Mouse (Mus musculus) embryonic facial prominence, embryonic 10.5 days (tissue): ENCODE results near the gene Gstm2. TPM values are rescaled to one million over a fixed set of nuclear protein-coding genes. Genes with fewer than 3 reads are reported as not detected.
"Not testable (repeated sequence)": the region's sequence is repeated elsewhere in the genome, so short reads cannot be mapped to it uniquely, and the experiment has no call there.

Experiments used
- DNase-seq: peaks from one replicate; pipeline ENCODE4 v3.0.0-alpha.2; 2017; ENCODE audit warnings: low spot score
- H3K27ac ChIP-seq: fragments of 300-500 bp; sonication (generic); replicated peaks from 2 replicates; pipeline ENCODE4 v1.5.1; 2016; ENCODE audit warnings: mild to moderate bottlenecking
- H3K27me3 ChIP-seq: fragments of 300-500 bp; sonication (generic); replicated peaks from 2 replicates; pipeline ENCODE4 v1.6.1; 2016; ENCODE audit warnings: low read depth, mild to moderate bottlenecking; ENCODE audit not compliant: poor library complexity, severe bottlenecking
- H3K36me3 ChIP-seq: fragments of 300-500 bp; sonication (generic); replicated peaks from 2 replicates; pipeline ENCODE4 v1.6.1; 2016; ENCODE audit warnings: mild to moderate bottlenecking, moderate library complexity
- H3K4me1 ChIP-seq: fragments of 300-500 bp; sonication (generic); 2 replicates; pipeline ENCODE4 v1.6.1; 2016
- H3K4me3 ChIP-seq: fragments of 300-500 bp; sonication (generic); 2 replicates; pipeline ENCODE4 v1.5.1; 2016; ENCODE audit warnings: mild to moderate bottlenecking, moderate library complexity
- H3K9me3 ChIP-seq: fragments of 300-500 bp; sonication (generic); 2 replicates; pipeline ENCODE4 v1.6.1; 2016; ENCODE audit warnings: mild to moderate bottlenecking
- WGBS: fragments of 180-500 bp; shearing (Covaris S2); methylation state at CpG from one replicate; pipeline ENCODE4 v1.1.7; 2016; 5-methylcytosine and 5-hydroxymethylcytosine counted together
- polyA plus RNA-seq: library from polyadenylated mRNA; unstranded; fragments of >200 nt; fragmentation: Nextera tagmentation; extraction: Ambion mirVana; gene quantifications from 2 replicates; pipeline ENCODE4 v1.2.1, GENCODE M21; 2016

Gene Gstm2
- polyA plus RNA-seq, 1 experiment from 2014 or later = 21.0 TPM

DNA sequence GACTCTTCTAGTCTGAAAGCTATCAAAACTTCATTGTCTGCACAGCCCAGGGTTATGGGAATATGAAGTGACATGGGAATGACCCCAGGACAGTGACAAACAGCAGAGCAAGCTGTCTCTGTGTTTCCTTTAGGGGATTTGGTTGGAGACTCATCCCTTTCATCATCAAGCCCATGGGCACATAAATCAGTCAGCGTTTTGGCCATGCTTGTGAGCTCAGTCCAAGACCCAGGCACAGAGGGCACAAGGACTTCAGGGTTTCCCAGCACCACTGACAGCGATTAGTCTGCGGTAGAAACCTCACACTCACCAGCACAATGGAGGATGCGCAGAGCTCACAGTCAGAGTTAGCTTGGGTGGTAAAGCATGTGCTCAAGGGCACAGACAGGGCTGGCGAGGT lies 32.3 kb downstream of the Gstm2 start:
- peaks cover 8% of the 10 kb centered on the region; the same call in 1 of the 2 replicates for H3K4me1 ChIP-seq
- no peak for DNase-seq
- H3K4me3 ChIP-seq = no peak overlapping the region
- no peaks in the 10 kb centered on the region for H3K9me3 ChIP-seq
- H3K27me3 ChIP-seq = peaks cover 3% of the 10 kb centered on the region; the same call in 1 of the 2 replicates
- H3K27ac ChIP-seq = no peak overlapping the region
- WGBS = 86% methylated on average over 5 of the region's 5 CpGs
- H3K36me3 ChIP-seq = no peaks in the 10 kb centered on the region

DNA sequence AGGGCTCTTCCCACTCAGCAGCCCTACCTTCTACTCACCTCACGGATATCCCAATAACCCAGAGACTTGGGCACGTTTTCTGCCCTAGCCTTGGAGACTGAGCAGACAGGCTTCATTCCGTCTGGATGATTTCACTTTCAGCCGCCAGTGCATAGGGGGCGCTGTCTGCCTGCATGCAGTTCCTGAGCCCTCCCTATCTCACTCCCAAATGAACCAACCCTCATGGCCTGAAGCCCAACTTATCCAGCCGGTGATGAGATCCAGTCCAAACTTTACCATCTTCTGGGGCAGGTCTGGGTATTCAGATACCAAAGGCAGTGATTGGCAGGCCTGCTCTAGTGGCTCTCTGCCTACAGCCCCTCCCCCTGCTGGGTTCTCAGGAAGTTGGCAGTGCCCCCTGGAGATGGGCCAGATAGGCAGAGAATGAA lies 32.9 kb downstream of the Gstm2 start:
- 14% methylated on average over 6 of the region's 6 CpGs for WGBS
- H3K4me3 ChIP-seq = no peak overlapping the region
- peaks cover 5% of the 10 kb centered on the region; the same call in 1 of the 2 replicates for H3K4me1 ChIP-seq
- no peak overlapping the region for H3K27ac ChIP-seq
- peaks cover under 1% of the 10 kb centered on the region; the same call in 1 of the 2 replicates for H3K27me3 ChIP-seq
- no peaks in the 10 kb centered on the region for H3K36me3 ChIP-seq
- H3K9me3 ChIP-seq = no peaks in the 10 kb centered on the region
- peak; percentile 52 for DNase-seq

DNA sequence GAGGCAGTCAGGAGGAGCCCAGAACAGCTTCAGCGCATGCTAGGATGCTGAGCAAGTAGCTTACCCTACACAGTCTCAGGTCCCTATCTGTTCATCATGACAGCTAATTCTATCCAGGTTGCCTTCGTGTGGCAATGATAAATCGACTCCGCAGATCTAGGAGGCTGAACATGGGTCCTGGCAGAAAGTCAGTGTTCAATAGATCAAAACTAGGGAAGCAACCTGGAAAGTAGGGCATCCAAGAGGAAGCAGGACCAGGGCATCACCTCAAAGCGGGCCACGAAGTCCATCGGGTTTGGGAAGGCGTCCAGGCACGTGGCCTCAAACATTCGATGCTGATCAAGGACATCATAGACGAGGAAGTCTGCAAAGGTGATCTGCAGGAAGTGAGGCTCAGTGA lies 35.7 kb downstream of the Gstm2 start:
- no peak for DNase-seq
- H3K4me3 ChIP-seq = no peak overlapping the region
- no peaks in the 10 kb centered on the region for H3K9me3 ChIP-seq
- H3K27ac ChIP-seq = no peak overlapping the region
- H3K36me3 ChIP-seq = no peaks in the 10 kb centered on the region
- 89% methylated on average over 11 of the region's 11 CpGs for WGBS
- H3K4me1 ChIP-seq = peaks cover 4% of the 10 kb centered on the region; the same call in 1 of the 2 replicates
- no peaks in the 10 kb centered on the region; the same call in 1 of the 2 replicates for H3K27me3 ChIP-seq

DNA sequence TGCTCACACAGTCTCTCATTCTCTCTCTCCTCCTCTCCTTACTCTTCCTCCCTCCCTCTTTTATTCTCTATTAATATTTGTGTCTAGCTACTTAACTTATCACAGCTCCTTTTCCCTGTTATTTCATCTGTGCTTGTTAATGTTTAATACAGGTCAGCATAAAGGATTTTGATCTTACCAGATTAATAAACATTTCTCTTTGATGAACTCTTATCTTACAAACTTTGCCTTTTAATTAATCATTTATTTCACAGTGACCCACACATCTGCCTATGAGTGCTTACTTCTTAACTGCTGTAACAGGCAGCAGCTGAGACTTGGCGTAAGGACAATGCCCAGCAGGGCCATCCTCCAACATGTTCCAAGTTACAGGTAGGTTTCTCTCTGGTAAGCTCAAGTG lies 36.8 kb downstream of the Gstm2 start:
- 92% methylated on average over 1 of the region's 1 CpGs for WGBS
- not testable (repeated sequence) for H3K4me3 ChIP-seq, H3K27ac ChIP-seq, H3K4me1 ChIP-seq, H3K27me3 ChIP-seq, H3K9me3 ChIP-seq, H3K36me3 ChIP-seq, DNase-seq

DNA sequence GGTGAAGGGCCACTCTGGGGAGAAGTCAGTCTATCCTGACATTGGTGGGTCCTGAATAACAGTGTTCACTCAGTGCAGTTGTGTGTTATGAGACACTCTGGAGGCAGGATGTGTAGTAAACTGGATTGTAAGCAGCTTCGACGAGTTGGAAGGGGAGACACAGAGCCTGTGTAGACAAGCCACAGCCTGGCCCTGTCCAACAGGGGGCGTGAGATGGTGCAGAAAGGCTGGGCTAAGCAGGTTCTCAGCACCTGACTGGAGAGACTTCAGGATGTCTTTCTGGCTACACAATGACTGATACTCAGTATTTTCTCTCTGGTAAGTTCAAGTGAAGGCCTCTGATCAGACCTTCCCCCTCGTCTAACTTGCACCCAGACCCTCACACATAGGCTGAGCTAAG lies 40.5 kb downstream of the Gstm2 start:
- no peaks in the 10 kb centered on the region for H3K9me3 ChIP-seq
- no peak overlapping the region for H3K27ac ChIP-seq
- peaks cover 16% of the 10 kb centered on the region for H3K4me1 ChIP-seq
- no peak for DNase-seq
- WGBS = 47% methylated on average over 4 of the region's 4 CpGs
- no peak overlapping the region for H3K4me3 ChIP-seq
- no peaks in the 10 kb centered on the region for H3K27me3 ChIP-seq
- H3K36me3 ChIP-seq = no peaks in the 10 kb centered on the region

DNA sequence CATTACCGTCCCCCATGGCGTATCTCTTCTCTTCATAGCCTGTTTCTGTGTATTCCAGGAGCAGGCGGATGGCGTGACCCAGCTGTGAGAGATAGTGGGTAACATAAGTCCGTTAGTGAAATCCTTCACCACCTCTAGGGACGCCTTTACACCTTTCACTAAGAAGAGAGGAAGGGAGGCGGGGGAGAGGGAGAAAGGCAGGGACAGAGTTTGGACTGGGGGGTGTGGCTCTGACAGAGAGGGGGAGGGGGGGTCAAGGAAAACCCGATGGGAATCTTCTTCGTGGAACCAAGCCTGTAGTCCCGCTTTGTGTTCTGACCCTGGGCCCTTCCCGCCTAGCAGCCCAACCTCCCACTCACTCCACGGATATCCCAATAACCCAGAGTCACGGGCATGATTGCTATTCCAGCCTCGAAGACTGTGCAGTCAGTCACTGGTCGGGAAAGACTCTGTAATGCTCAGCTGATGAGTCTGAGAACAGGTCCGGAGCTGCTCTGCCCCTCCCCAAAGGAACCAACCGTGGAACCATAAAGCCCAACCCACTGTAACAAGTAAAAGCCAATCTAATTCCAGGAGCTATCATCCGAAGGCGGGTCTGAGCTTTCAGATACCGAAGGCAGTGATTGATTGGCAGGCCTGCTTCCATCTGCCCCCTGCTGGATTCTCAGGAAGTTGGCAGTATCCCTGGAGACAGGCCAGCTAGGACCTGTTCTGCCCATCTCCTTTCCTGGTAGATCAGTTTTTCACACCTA lies 42.8 kb downstream of the Gstm2 start, which contains the start of gene Gstm6:
Gene Gstm6, minus strand, starts transcription at position 511 of the 752 bp plus-strand sequence.
- H3K9me3 ChIP-seq = no peaks in the 10 kb centered on the region
- no peaks in the 10 kb centered on the region for H3K36me3 ChIP-seq
- no peaks in the 10 kb centered on the region for H3K27me3 ChIP-seq
- peak within 1 kb of the TSS; percentile 65 for H3K27ac ChIP-seq
- WGBS = 14% methylated on average over 20 of the region's 20 CpGs
- peak within 1 kb of the TSS; percentile 51 for H3K4me3 ChIP-seq
- peak; percentile 65 for DNase-seq
- peaks cover 22% of the 10 kb centered on the region for H3K4me1 ChIP-seq

DNA sequence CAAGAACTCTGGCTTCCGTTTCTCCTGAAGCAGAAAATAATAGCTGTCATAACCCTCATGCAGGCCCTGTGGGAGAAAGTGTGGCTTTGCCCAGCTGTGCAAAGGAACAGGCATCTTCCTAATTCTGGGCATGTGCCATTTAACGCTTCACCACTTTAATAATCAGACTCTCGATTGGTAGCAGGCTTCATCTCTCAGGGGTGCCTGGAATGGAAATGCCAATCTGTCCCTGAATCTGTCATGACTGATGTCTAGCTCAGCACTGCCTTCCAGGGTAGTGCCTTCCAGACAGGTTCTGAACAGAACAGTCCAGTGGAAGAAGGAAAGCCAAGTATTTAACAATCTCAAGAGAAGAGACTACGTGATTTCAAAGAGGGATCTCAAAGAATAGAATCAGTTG lies 45.0 kb downstream of the Gstm2 start:
- Histone ChIP-seq H3K4me1 (peaks cover 22% of the 10 kb centered on the region), H3K9me3 (no peaks in the 10 kb centered on the region), H3K27ac (no peak overlapping the region), H3K4me3 (no peak overlapping the region), H3K36me3 (no peaks in the 10 kb centered on the region), H3K27me3 (no peaks in the 10 kb centered on the region)
- DNase-seq = no peak
- 87% methylated on average over 4 of the region's 4 CpGs for WGBS

DNA sequence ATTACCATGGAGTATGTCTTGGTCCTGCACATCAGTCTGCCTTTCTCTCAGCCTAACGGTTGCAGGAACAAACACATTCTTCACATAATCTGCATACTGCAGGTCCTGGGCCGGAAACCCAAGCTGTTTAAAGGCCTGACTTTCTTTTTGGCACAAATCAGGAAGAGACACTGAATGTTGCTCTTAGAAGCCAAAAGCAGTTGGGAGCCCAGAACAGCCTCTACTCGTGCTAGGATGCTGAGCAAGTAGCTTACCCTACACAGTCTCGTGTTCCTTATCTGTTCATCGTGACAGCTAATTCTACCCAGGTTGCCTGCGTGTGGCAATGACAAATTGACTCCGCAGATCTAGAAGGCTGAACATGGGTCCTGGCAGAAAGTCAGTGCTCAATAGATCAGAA lies 45.7 kb downstream of the Gstm2 start:
- 81% methylated on average over 7 of the region's 7 CpGs for WGBS
- no peak for DNase-seq
- H3K9me3 ChIP-seq = no peaks in the 10 kb centered on the region

DNA sequence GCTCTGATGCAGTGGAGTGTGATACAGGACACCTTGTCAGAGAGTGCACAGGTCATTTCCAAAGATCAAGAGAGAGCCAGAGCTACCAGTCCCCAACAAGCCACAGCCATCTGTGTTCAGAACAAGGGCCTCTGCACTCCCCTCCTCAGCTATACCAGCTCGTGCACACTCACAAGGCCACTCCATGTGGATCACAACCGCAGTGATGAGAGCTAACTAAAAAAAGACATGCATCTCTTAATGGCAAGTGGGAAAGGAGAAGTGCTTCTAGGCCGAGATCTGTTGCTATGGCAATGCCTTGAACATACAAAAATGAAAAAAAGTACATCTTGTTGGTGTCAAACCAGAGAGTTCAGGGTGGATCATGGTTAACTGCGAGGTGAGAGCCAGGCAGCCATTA lies 46.4 kb downstream of the Gstm2 start:
- DNase-seq = no peak
- no peaks in the 10 kb centered on the region for H3K36me3 ChIP-seq
- H3K4me3 ChIP-seq = no peak overlapping the region
- no peaks in the 10 kb centered on the region for H3K27me3 ChIP-seq
- WGBS = 87% methylated on average over 4 of the region's 4 CpGs
- H3K27ac ChIP-seq = no peak overlapping the region
- H3K9me3 ChIP-seq = no peaks in the 10 kb centered on the region
- H3K4me1 ChIP-seq = peaks cover 22% of the 10 kb centered on the region

More for the DNA sequence above, 45.7 kb downstream of the Gstm2 start:
- Histone ChIP-seq H3K27ac (no peak overlapping the region), H3K27me3 (no peaks in the 10 kb centered on the region), H3K4me1 (peaks cover 22% of the 10 kb centered on the region), H3K36me3 (no peaks in the 10 kb centered on the region), H3K4me3 (no peak overlapping the region)

DNA sequence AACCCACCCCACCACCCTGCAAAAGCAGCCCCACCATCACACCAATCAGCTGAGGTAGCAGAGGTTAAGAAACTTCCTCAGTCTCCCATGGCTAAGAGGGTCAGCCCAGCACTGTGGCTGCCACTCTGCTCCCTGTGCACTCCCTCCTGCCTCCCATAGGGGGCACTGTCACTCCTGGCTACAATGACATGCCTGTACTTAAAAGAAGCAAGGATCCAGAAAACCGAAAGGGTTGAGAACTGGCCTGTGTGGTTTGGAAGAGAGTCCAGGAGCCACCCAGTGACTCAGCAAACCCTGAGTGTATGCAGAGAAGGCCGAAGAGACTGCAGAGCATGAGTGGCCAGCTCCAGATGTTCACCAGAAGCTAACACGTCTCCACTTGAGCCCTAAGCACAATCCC lies 46.9 kb downstream of the Gstm2 start:
- DNase-seq = peak; percentile 71
- Histone ChIP-seq H3K4me1 (peaks cover 22% of the 10 kb centered on the region), H3K27ac (no peak overlapping the region), H3K27me3 (no peaks in the 10 kb centered on the region), H3K4me3 (no peak overlapping the region), H3K9me3 (no peaks in the 10 kb centered on the region), H3K36me3 (no peaks in the 10 kb centered on the region)
- 50% methylated on average over 3 of the region's 3 CpGs for WGBS

DNA sequence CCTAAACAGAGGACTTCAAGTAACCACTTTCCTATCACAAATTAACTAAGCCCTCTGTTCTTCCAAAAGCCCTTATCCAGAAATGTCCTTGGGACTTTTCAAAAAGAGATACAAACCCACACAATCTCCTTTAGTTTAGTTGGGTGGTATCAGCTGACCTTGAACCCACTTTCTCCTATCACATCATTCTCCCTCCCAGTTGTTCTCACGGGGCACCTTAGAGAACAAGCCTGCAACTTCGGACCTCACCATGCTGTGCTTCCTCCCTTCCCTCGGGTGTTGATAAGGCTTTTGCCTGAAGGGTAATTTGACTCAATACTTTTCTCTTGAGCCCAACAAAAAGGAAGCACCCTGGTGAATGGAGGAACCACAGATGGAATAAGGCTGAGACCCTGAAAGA lies 50.4 kb downstream of the Gstm2 start:
- H3K9me3 ChIP-seq = no peaks in the 10 kb centered on the region
- no peak overlapping the region for H3K4me3 ChIP-seq
- 70% methylated on average over 3 of the region's 3 CpGs for WGBS
- H3K4me1 ChIP-seq = peaks cover 20% of the 10 kb centered on the region
- DNase-seq = no peak
- no peaks in the 10 kb centered on the region; the same call in 1 of the 2 replicates for H3K27me3 ChIP-seq
- no peaks in the 10 kb centered on the region for H3K36me3 ChIP-seq
- no peak overlapping the region for H3K27ac ChIP-seq

DNA sequence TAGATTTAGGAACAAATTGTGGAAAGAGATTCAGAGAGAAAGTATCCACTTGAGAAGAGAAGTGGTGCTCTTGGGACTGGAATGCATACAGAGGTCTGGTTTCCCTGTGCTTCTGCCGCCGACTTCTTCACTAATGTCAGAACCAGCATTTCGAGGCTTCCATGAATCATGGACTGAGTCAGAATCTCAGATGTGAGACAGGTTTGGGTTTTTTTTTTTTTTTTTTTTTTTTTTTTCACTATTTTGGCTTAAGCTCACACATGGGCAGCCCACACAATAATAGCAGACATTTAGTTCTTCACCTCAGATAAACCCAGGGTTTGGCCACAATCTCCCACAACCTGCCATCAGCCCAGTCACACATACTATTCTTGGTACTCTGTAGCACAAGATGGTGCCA lies 51.0 kb downstream of the Gstm2 start:
- 88% methylated on average over 3 of the region's 3 CpGs for WGBS
- no peak for DNase-seq

DNA sequence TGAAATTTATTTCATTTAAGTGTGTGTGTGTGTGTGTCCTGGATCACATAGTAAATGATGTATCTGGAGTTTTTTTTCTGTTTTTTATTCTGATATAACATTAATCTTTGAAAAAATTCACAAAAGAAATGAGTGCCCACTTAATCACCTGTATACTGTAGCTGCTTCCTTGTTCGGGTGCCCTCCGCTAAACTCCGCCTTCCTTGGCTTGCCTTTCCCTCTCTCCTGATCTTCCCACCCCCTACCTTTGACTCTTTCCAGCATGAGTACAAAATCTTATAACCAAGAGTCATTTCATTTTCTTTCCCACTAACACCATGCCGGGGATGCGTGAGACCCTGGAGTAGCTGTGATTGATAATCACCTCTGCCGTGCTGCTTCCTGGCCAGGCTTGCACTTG lies 54.1 kb downstream of the Gstm2 start:
- WGBS = 83% methylated on average over 6 of the region's 6 CpGs
- Histone ChIP-seq H3K36me3 (no peaks in the 10 kb centered on the region), H3K27me3 (no peaks in the 10 kb centered on the region; the same call in 1 of the 2 replicates), H3K4me1 (peaks cover 14% of the 10 kb centered on the region), H3K9me3 (no peaks in the 10 kb centered on the region), H3K4me3 (no peak overlapping the region), H3K27ac (no peak overlapping the region)
- DNase-seq = no peak

More for the DNA sequence above, 51.0 kb downstream of the Gstm2 start:
- Histone ChIP-seq H3K4me3 (no peak overlapping the region), H3K9me3 (no peaks in the 10 kb centered on the region), H3K36me3 (no peaks in the 10 kb centered on the region), H3K27me3 (no peaks in the 10 kb centered on the region; the same call in 1 of the 2 replicates), H3K27ac (no peak overlapping the region), H3K4me1 (peaks cover 21% of the 10 kb centered on the region)
